Mouse (Mus musculus) spleen, adult 2 months (tissue): ENCODE results near the gene Atf6b. TPM values are rescaled to one million over a fixed set of nuclear protein-coding genes. Genes with fewer than 3 reads are reported as not detected.

Source experiments
- DNase-seq, 2 experiments: peaks; one replicate each; pipeline versions ENCODE4 v3.0.0 to v3.0.0-alpha.2; 2012 to 2021; ENCODE audit warnings: low spot score in 2 of 2, low read depth in 1 of 2
- H3K27ac ChIP-seq: fragments of 200-500 bp; 2 replicates; pipeline ENCODE4 v1.5.1; 2012; ENCODE audit warnings: low read length, inconsistent platforms; ENCODE audit not compliant: insufficient read depth
- H3K27me3 ChIP-seq: fragments of 200-500 bp; 2 replicates; pipeline ENCODE4 v1.6.1; 2012; ENCODE audit warnings: mild to moderate bottlenecking, moderate library complexity, low read length, inconsistent platforms; ENCODE audit not compliant: control insufficient read depth, insufficient read depth
- H3K36me3 ChIP-seq: fragments of 200-500 bp; 2 replicates; pipeline ENCODE4 v1.6.1; 2012; ENCODE audit warnings: mild to moderate bottlenecking, low read length, inconsistent platforms; ENCODE audit not compliant: control insufficient read depth, insufficient read depth
- H3K4me1 ChIP-seq: fragments of 200-500 bp; 2 replicates; pipeline ENCODE4 v1.6.1; 2011; ENCODE audit warnings: inconsistent platforms; ENCODE audit not compliant: control insufficient read depth, insufficient read depth, insufficient read length
- H3K4me3 ChIP-seq: fragments of 200-500 bp; 2 replicates; pipeline ENCODE4 v1.5.1; 2011; ENCODE audit warnings: mild to moderate bottlenecking, inconsistent platforms; ENCODE audit not compliant: insufficient read depth, insufficient read length; ENCODE audit errors: extremely low read depth
- CTCF ChIP-seq: fragments of 200-500 bp; IDR thresholded peaks from 2 replicates; pipeline ENCODE4 v1.5.1; 2011; ENCODE audit warnings: mild to moderate bottlenecking, inconsistent platforms; ENCODE audit not compliant: insufficient read depth, insufficient read length, insufficient replicate concordance; ENCODE audit errors: extremely low read depth
- POLR2A ChIP-seq: fragments of 200-500 bp; IDR thresholded peaks from 2 replicates; pipeline ENCODE4 v1.6.1; 2011; ENCODE audit warnings: low read depth, low read length, inconsistent platforms
- WGBS: fragments of 180-500 bp; shearing (Covaris S2); methylation state at CpG from one replicate; pipeline ENCODE4 v1.1.7; 2018; 5-methylcytosine and 5-hydroxymethylcytosine counted together
- polyA plus RNA-seq: library from polyadenylated mRNA; depleted of rRNA; stranded (reverse); fragments of >200 nt; gene quantifications from 2 replicates; pipeline ENCODE4 v1.2.3, GENCODE M21; 2012

Atf6b gene
- polyA plus RNA-seq, 1 experiment, result 76.4 TPM

DNA sequence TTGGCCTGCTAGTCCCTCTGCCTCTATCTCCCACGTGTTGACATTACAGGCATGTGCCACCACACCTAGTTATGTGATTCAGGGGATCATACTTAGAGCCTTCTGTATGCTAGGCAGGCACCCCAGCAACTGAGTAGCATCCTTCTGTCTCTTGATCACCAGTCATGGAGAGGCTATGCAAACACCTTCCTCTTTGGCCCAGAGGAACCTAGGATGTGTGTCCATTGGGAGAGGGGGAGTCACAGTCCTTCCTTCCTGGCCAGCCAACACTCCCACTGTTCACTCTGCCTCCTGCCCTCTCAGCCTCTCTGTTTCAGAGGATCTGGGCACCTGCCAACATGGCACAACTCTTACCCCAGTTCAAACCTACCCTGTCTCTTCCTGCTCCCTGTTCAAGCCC is 16.6 kb downstream of the Atf6b start:
- H3K4me3 ChIP-seq, result no peak overlapping the region
- WGBS, result 44% methylated on average over 1 of the region's 1 CpGs
- H3K27ac ChIP-seq, result no peak overlapping the region
- no peak for DNase-seq
- peaks cover 4% of the 10 kb centered on the region; the same call in 1 of the 2 replicates for H3K27me3 ChIP-seq
- no peaks in the 10 kb centered on the region; the same call in 1 of the 2 replicates for H3K4me1 ChIP-seq
- H3K36me3 ChIP-seq, result no peaks in the 10 kb centered on the region
- TF ChIP-seq CTCF, result no peak
- no peak for TF ChIP-seq POLR2A

DNA sequence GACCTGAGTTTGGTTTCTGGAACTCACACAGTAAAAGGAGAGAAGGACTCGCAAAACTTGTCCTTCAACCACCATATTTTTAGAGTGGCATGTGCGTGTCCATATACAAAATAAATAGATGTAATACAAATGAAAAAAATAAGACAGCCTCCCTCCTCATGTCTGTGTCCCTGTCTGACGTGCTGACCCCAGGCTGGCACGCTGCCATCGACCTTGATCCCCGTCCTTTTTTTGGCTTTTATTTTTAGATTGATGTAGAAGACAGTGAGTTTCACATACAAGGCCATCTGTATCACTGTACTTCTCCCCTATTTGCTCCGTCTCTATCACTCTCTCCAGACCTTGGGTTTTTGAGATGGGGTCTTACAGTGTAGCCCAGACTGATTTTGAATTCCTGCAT is 17.5 kb downstream of the Atf6b start:
- TF ChIP-seq POLR2A (no peak), CTCF (no peak)

DNA sequence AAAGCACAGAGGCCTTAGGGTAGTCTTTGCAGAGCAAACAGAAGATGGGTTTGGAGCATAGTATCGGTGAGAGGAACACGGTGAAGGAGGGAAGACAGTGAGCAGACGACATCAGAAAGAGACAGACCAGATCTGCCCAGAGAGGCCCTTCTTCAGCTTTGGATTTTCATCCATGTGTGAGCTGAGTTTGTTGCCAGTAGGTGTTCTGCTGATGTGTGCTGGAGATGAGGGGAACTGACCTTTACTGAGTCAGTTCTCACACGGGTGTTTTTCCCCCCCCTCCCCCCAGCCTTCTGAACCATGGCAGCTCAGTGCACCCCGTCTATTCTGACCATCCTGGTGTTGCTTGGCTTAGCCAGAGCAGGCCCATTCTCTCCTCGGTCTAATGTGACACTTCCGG is 23.3 kb downstream of the Atf6b start, which contains the start of gene Tnxb:
Gene Tnxb (plus strand): TSS at position 301 of the 400 bp plus-strand sequence.
- Histone ChIP-seq H3K36me3 (no peaks in the 10 kb centered on the region), H3K27me3 (peaks cover 10% of the 10 kb centered on the region), H3K27ac (no peak within 1 kb of the TSS), H3K4me1 (no peaks in the 10 kb centered on the region; the same call in 1 of the 2 replicates), H3K4me3 (no peak within 1 kb of the TSS)
- no peak for DNase-seq
- WGBS, result 67% methylated on average over 7 of the region's 7 CpGs
- TF ChIP-seq CTCF (no peak), POLR2A (no peak)

More for the DNA sequence above, 17.5 kb downstream of the Atf6b start:
- Histone ChIP-seq H3K4me1 (no peaks in the 10 kb centered on the region), H3K27ac (no peak overlapping the region), H3K27me3 (peaks cover 4% of the 10 kb centered on the region; the same call in 1 of the 2 replicates), H3K36me3 (no peaks in the 10 kb centered on the region), H3K4me3 (no peak overlapping the region)
- no peak for DNase-seq
- WGBS, result 57% methylated on average over 7 of the region's 7 CpGs

DNA sequence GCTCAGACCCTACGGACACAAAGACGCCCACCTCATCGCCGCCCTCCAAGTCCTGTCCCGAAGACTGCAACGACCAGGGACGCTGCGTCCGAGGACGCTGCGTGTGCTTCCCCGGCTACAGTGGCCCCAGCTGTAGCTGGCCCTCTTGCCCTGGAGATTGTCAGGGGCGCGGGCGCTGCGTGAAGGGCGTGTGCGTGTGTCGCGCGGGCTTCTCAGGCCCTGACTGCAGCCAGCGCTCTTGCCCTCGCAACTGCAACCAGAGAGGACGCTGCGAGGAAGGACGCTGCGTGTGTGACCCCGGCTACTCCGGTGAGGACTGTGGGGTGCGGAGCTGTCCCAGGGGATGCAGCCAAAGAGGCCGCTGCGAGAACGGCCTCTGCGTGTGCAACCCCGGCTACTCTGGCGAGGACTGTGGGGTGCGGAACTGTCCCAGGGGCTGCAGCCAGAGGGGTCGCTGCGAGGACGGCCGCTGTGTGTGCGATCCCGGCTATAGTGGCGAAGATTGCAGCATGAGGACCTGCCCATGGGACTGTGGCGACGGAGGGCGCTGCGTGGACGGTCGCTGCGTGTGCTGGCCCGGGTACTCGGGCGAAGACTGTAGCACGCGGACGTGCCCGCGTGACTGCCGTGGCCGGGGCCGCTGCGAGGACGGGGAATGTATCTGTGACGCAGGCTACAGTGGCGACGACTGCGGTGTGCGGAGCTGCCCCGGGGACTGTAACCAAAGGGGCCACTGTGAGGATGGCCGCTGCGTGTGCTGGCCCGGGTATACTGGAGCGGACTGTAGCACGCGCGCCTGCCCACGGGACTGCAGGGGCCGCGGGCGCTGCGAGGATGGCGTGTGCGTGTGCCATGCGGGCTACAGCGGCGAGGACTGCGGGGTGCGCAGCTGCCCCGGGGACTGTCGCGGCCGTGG is 24.5 kb downstream of the Atf6b start:
- H3K27me3 ChIP-seq, result peaks cover 10% of the 10 kb centered on the region

DNA sequence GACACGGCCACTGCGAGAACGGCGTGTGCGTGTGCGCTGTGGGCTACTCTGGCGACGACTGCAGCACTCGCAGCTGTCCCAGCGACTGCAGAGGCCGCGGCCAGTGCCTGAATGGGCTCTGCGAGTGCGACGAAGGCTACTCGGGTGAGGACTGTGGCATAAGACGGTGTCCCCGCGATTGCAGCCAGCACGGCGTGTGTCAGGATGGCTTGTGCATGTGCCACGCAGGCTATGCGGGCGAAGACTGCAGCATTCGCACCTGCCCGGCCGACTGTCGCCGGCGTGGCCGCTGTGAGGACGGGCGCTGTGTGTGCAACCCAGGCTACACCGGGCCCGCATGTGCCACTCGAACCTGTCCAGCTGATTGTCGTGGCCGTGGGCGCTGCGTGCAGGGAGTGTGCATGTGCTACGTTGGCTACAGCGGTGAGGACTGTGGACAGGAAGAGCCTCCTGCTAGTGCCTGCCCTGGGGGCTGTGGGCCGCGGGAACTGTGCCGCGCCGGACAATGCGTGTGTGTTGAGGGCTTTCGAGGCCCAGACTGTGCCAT is 25.4 kb downstream of the Atf6b start:
- Histone ChIP-seq H3K27me3 (peaks cover 10% of the 10 kb centered on the region), H3K4me1 (no peaks in the 10 kb centered on the region; the same call in 1 of the 2 replicates), H3K4me3 (no peak overlapping the region), H3K27ac (no peak overlapping the region), H3K36me3 (no peaks in the 10 kb centered on the region)
- DNase-seq, result no peak
- TF ChIP-seq POLR2A (no peak), CTCF (no peak)
- 42% methylated on average over 49 of the region's 49 CpGs for WGBS

More for the DNA sequence above, 24.5 kb downstream of the Atf6b start:
- Histone ChIP-seq H3K4me1 (no peaks in the 10 kb centered on the region; the same call in 1 of the 2 replicates), H3K4me3 (no peak overlapping the region), H3K27ac (no peak overlapping the region), H3K36me3 (no peaks in the 10 kb centered on the region)
- WGBS, result 26% methylated on average over 93 of the region's 93 CpGs
- no peak for DNase-seq
- TF ChIP-seq POLR2A (no peak), CTCF (no peak)

DNA sequence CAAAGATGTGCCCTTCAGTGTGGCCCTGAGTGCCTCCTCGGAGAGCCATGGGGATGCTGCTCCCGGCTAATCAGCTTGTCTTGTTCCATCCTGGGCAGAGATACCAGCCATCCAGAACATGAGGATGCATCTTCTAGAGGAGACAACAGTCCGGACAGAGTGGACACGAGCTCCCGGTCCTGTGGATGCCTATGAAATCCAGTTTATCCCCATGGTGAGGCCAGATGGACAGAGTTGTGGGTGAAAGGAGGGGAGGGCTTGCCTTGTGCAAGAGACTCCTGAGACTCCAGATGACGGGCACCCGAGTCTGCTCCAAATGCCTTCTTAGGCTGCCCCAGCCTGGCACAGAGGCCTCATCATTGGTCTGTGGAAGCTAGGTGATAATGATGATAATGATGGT is 26.2 kb downstream of the Atf6b start:
- TF ChIP-seq POLR2A, result no peak
- no peak for TF ChIP-seq CTCF
- H3K27ac ChIP-seq, result no peak overlapping the region
- peaks cover 9% of the 10 kb centered on the region for H3K27me3 ChIP-seq

More for the DNA sequence above, 26.2 kb downstream of the Atf6b start:
- H3K4me1 ChIP-seq, result no peaks in the 10 kb centered on the region; the same call in 1 of the 2 replicates
- no peak for DNase-seq
- no peak overlapping the region for H3K4me3 ChIP-seq
- H3K36me3 ChIP-seq, result no peaks in the 10 kb centered on the region
- WGBS, result 85% methylated on average over 7 of the region's 7 CpGs
